Mouse (Mus musculus) lung, postnatal 14 days (tissue): ENCODE measurements around the gene Prdx5.

ENCODE experiments used
- DNase-seq: peaks from one replicate; pipeline ENCODE4 v3.0.0; 2021

Prdx5 gene

GRCm38 (mm10) chr19:6909507-6910289 lies at the start of gene Prdx5, which contains the start of gene Trmt112:
TSS of gene Prdx5 (minus strand) at chr19:6910106.
TSS of gene Trmt112 (plus strand) at chr19:6909698.
- DNase-seq: peak; percentile 91

DNA sequence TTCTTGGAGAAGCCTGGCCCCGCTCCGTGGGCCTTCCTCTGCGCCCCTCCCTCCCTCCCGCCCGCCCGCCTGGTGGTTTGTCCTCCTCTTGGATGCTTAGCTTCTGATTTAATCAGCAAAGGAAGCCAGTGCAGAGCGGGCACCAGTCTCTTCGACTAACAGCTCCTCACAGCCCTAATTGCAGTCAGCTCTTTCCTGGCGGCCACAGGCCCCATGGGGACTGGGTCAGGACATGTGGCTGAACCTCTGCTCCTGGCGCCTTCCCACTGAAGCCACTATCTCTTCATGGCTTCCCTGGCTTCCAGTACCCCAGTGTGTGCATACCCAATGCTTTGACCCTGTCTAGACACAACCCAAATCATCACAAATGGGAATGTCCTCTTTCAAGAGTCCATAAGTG lies 46.6 kb upstream of the Prdx5 start:
- no peak for DNase-seq

- DNase-seq: no peak
Measured at GRCm38 (mm10) chr19:6955424-6955823, 45.5 kb upstream of the Prdx5 start.

GRCm38 (mm10) chr19:6954046-6954445 lies 44.1 kb upstream of the Prdx5 start:
- peak; percentile 75 for DNase-seq

GRCm38 (mm10) chr19:6952712-6953037 lies 42.8 kb upstream of the Prdx5 start:
- peak; percentile 72 for DNase-seq

DNA sequence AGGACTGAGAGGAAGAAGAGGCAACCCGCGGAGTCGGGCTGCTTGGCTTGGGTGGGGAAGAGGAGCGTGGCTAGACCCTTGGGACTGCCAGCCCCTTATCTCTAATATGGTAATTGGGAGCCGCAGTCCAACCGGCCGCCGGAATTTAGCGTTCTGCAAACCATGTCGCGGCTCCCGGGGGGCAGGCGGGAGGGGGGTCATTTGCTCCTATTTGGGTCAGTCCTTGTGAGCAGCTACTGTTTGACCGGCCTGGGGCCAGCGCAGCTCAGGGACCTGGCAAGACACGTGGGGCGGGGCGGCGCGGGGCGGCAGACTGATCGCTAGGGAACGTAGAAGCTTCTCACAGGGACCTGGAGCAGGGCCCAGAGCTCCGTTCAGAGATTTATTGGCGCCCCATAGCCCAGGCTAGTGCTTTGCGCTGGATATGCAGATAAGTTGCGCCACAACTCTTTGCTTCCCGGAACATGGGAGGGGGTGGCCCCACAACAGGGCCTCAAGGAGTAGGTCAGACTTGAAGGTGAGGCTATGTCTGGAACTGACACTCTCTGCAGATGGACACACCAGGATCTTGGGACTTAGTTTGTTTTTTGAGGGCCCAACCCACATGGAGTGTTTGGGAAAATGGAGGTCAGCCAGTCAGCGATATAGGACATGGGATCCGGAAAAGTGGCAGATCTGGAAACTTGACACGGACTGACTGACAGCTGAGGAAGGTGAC lies 42.2 kb upstream of the Prdx5 start:
- peak; percentile 84 for DNase-seq

DNA sequence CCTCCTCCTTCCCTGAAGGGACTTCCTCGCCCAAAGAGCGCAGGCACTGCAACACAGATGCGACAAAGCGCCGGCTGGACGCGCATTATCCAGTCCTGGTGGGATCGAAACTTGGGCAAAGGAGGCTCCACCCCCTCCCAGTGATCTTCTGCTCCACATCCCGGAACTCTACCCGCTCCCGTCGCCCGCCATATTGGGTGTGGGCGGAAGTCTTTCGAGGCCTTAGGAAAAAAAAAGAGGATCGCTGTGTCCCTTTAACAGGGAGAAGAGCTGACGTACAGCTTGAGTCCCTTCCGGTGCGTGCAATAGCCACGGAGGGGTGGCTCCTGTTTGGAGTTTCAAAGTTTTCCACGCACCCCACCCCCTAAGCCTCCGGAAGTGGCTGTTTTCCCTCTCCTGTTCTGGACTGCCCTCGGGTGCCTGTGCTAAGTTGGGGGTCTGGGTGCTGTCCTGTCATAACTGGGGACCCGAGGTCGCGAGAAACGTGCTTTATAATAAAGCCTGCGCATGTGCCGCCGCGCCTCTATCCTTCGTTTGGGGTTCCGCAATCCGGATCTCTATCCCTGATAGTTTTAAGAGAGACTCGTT lies 41.6 kb upstream of the Prdx5 start:
- DNase-seq: peak; percentile 94

- peak; percentile 49 for DNase-seq
Measured at GRCm38 (mm10) chr19:6950613-6951153, 40.8 kb upstream of the Prdx5 start.

GRCm38 (mm10) chr19:6949951-6950350 lies 40.0 kb upstream of the Prdx5 start:
- DNase-seq: no peak

DNA sequence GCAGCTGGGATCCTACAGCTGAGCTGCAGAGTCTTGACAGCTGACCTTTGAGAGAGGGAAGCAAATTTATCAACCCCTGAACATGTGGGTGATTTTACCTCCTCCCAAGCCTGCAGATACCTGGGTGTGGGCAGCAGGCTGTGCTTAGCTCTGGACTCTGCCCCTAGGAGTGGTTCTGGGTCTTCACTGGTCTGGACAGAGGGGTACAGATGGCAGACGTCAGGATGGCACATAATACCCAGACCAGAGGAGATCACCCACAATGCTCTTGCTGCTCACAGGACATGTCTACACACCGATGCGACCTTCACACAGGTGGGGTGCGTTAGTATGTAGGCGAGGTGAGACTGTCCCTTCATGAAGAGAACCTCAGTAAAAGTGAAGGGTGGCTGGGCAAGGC lies 39.6 kb upstream of the Prdx5 start:
- no peak for DNase-seq

- no peak for DNase-seq
Measured at GRCm38 (mm10) chr19:6948186-6948585, 38.3 kb upstream of the Prdx5 start.

- DNase-seq: no peak
Measured at GRCm38 (mm10) chr19:6947742-6948141, 37.8 kb upstream of the Prdx5 start.

GRCm38 (mm10) chr19:6943709-6944108 lies 33.8 kb upstream of the Prdx5 start:
- no peak for DNase-seq

GRCm38 (mm10) chr19:6942764-6943163 lies 32.9 kb upstream of the Prdx5 start:
- DNase-seq: no peak

DNA sequence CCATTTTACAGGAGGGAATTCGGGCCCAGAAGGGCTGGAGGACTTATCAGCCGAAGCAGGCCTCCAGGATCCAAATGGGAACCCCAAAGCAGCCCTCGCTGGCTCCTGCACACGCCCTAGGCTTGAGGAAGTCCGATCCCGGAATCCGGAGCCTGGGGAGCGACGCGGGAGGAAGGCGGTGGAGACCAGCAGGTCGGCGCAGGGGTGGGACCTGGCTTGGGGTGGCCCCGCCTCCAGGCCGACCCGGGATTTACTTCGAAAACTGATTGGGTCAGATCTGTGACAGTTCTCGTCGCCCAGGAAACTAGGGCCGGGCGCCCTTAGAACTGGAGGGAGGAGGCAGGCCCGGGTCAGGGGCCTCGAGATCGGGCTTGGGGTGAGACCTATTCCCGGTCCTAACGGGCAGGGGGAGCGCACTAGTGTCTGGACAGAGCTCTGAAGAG lies 32.4 kb upstream of the Prdx5 start, which contains the start of gene Gpr137:
Gpr137 (minus strand) TSS at position 232 of the 443 bp plus-strand sequence.
- DNase-seq: peak; percentile 95

DNA sequence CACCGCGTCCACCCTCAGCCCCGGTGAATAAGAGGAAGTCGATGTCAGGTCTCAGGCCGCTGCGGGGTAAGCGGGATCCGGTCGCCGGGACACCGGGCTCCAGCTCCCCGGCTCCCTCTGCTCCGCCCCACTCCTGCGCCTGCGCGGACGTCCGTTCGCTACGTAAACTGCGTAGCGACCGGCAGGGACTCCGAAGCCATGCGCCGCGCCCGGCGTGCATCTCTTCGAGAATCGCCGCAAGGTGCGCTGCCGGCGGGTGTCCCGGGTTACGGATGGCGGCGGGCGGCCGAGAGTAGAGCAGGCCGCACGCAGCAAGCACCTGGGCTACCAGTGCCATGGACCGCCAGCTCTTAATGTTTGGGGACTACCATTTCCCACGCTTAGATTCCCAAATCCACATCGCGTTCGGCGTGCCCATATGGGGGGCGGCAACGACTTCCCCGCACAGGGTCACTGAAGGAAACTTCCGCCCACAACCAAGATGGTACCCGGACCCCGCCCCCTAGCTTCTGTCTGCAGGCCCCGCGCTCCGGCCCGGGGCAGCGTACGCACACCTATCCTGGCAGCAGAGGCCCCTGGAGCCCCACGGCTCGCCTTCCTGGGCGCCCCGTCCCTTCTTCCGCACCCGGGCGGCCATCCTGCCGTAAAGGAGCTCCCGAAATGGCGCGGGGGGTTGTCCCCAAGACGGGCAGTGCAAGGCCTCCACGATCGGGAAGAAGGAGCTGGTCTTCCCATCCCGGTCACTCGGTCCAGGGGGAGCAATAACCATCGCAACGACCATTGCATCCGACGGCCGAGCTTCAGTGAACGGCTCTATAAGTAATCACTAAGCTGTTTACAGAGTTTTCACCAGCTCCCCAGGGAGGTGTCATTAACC lies 31.7 kb upstream of the Prdx5 start, which contains the start of gene Bad:
Bad (plus strand) TSS at position 490 of the 877 bp plus-strand sequence.
- DNase-seq: peak; percentile 96

DNA sequence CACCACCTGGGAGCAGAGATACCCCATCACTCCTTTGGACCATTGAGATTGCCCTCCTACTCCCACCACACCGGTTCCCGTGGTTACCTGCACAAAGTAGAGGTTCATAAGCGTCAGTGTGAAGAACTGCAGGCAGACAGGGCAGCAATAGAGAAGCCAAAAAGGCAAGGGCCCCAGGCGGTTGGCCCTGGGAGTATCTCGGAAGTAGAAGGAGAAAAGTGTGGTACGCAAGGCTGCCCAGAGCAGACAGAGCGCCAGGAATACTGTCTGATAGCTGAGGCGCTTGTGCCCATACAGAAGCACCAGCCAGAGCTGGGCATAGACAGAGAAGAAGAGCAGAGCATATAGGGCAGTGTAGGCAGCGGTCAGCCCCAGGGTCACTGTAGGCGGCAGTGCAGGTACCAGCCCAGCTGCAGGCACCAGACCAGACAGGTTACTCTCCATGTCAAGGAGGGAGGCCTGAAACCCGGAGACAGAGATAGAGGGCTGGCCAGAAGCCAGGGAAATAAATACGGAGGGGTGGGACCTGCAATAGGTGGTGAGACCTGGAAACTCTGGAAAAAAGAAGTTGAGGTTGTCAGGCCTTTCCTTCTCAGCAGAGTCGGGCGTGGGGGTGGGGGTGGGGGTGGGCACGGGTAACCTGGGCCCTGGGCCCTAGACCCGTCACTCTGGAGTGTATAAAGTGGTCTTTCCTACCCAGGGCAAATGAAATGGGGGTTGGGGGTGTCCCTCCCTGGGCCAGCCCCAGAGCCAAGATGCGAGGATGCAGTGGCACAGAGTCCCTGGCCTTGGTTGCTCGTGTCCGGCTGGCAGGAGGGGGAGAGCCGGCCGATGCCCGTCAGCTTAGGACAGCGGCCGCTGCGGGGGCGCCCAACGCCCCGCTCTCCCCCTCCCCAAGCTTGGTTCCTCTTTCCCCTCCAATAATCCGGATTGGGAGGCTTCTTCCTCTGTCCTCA lies 30.8 kb upstream of the Prdx5 start:
- DNase-seq: no peak

GRCm38 (mm10) chr19:6939106-6940002 lies 29.4 kb upstream of the Prdx5 start:
- no peak for DNase-seq

GRCm38 (mm10) chr19:6937541-6938465 lies 27.9 kb upstream of the Prdx5 start:
- no peak for DNase-seq
